Mouse (Mus musculus) heart, embryonic 16.5 days (tissue): ENCODE data around the gene Creb3l2. TPM values are rescaled to one million over a fixed set of nuclear protein-coding genes. Genes with fewer than 3 reads are reported as not detected.
"Not testable (repeated sequence)": the region's sequence is repeated elsewhere in the genome, so short reads cannot be mapped to it uniquely, and the experiment has no call there.

Experiments used
- ATAC-seq: fragments of 200-750 bp; cut with Nextera tagmentation; replicated peaks from 2 replicates; pipeline ENCODE4 v1.8.0; 2017; ENCODE audit warnings: moderate number of reproducible peaks; ENCODE audit not compliant: insufficient read depth, low FRiP score; ENCODE audit errors: extremely low read depth
- H3K27ac ChIP-seq: fragments of 300-500 bp; sonication (generic); 2 replicates; pipeline ENCODE4 v1.5.1; 2014; ENCODE audit warnings: mild to moderate bottlenecking, low read length, control low read depth, moderate library complexity
- H3K27me3 ChIP-seq: fragments of 300-500 bp; sonication (generic); 2 replicates; pipeline ENCODE4 v1.6.1; 2014; ENCODE audit warnings: low read length, mixed read lengths; ENCODE audit not compliant: control insufficient read depth, insufficient read depth
- H3K36me3 ChIP-seq: fragments of 300-500 bp; sonication (generic); 2 replicates; pipeline ENCODE4 v1.6.1; 2014; ENCODE audit not compliant: control insufficient read depth, insufficient read depth
- H3K4me1 ChIP-seq: fragments of 300-500 bp; sonication (generic); 2 replicates; pipeline ENCODE4 v1.6.1; 2014; ENCODE audit warnings: low read length, mixed read lengths; ENCODE audit not compliant: control insufficient read depth, insufficient read depth
- H3K4me2 ChIP-seq: fragments of 300-500 bp; sonication (generic); 2 replicates; pipeline ENCODE4 v1.6.1; 2014; ENCODE audit warnings: low read depth, mild to moderate bottlenecking, control low read depth, low read length
- H3K4me3 ChIP-seq: fragments of 300-500 bp; sonication (generic); 2 replicates; pipeline ENCODE4 v1.5.1; 2014; ENCODE audit warnings: mild to moderate bottlenecking, control low read depth, low read length
- H3K9ac ChIP-seq: fragments of 300-500 bp; sonication (generic); 2 replicates; pipeline ENCODE4 v1.6.1; 2014; ENCODE audit warnings: low read length, control low read depth
- H3K9me3 ChIP-seq: fragments of 300-500 bp; sonication (generic); replicated peaks from 2 replicates; pipeline ENCODE4 v1.6.1; 2016; ENCODE audit warnings: low read length; ENCODE audit not compliant: control insufficient read depth
- WGBS: fragments of 180-500 bp; shearing (Covaris S2); extraction: QIAGEN DNeasy Blood & Tissue Kit; methylation state at CpG from one replicate; pipeline ENCODE4 v1.1.7; 2014; 5-methylcytosine and 5-hydroxymethylcytosine counted together
- polyA plus RNA-seq: library from polyadenylated mRNA; unstranded; fragments of >200 nt; fragmentation: Nextera tagmentation; extraction: Ambion mirVana; gene quantifications from 2 replicates; pipeline ENCODE4 v1.2.1, GENCODE M21; 2015

Creb3l2 gene
- polyA plus RNA-seq, 1 experiment from 2014 or later = 28.2 TPM

- H3K4me3 ChIP-seq = no peak overlapping the region
- no peaks in the 10 kb centered on the region for H3K9me3 ChIP-seq
- no peaks in the 10 kb centered on the region for H3K36me3 ChIP-seq
- no peak for ATAC-seq
- no peak overlapping the region for H3K4me2 ChIP-seq
- 68% methylated on average over 5 of the region's 5 CpGs for WGBS
- no peaks in the 10 kb centered on the region for H3K27me3 ChIP-seq
- H3K27ac ChIP-seq = no peak overlapping the region
- no peak overlapping the region for H3K9ac ChIP-seq
- H3K4me1 ChIP-seq = peaks cover 5% of the 10 kb centered on the region; the same call in 1 of the 2 replicates
Measured at GRCm38 (mm10) chr6:37465847-37466246, 23.9 kb upstream of the Creb3l2 start.

- H3K27me3 ChIP-seq = no peaks in the 10 kb centered on the region
- no peak overlapping the region for H3K9ac ChIP-seq
- H3K4me1 ChIP-seq = peaks cover 5% of the 10 kb centered on the region; the same call in 1 of the 2 replicates
- no peaks in the 10 kb centered on the region for H3K36me3 ChIP-seq
- H3K27ac ChIP-seq = no peak overlapping the region
- H3K9me3 ChIP-seq = no peaks in the 10 kb centered on the region
- no peak overlapping the region for H3K4me3 ChIP-seq
- no peak for ATAC-seq
- H3K4me2 ChIP-seq = no peak overlapping the region
Measured at GRCm38 (mm10) chr6:37465356-37465755, 23.4 kb upstream of the Creb3l2 start.

GRCm38 (mm10) chr6:37464585-37464984 lies 22.6 kb upstream of the Creb3l2 start:
- no peak for ATAC-seq
- no peaks in the 10 kb centered on the region for H3K27me3 ChIP-seq
- no peaks in the 10 kb centered on the region for H3K36me3 ChIP-seq
- H3K27ac ChIP-seq = peak overlapping the region; percentile 51; the same call in 1 of the 2 replicates
- 4% methylated on average over 5 of the region's 5 CpGs for WGBS
- peak overlapping the region; percentile 58 for H3K4me3 ChIP-seq
- H3K4me1 ChIP-seq = peaks cover 5% of the 10 kb centered on the region; the same call in 1 of the 2 replicates
- no peaks in the 10 kb centered on the region for H3K9me3 ChIP-seq
- peak overlapping the region; percentile 70 for H3K4me2 ChIP-seq
- H3K9ac ChIP-seq = peak overlapping the region; percentile 66

- WGBS = 0% methylated on average over 6 of the region's 25 CpGs
- H3K36me3 ChIP-seq, H3K9me3 ChIP-seq, H3K4me1 ChIP-seq, H3K27me3 ChIP-seq: not testable (repeated sequence)
- Histone ChIP-seq H3K4me3 (peak overlapping the region; percentile 58), H3K27ac (peak overlapping the region; percentile 68), H3K4me2 (peak overlapping the region; percentile 70), H3K9ac (peak overlapping the region; percentile 38; the same call in 1 of the 2 replicates)
- ATAC-seq = peak; percentile 95
Measured at GRCm38 (mm10) chr6:37463517-37464482, 21.9 kb upstream of the Creb3l2 start.

GRCm38 (mm10) chr6:37460681-37461080 lies 18.7 kb upstream of the Creb3l2 start:
- Histone ChIP-seq H3K27ac (no peak overlapping the region), H3K9me3 (no peaks in the 10 kb centered on the region), H3K4me2 (no peak overlapping the region), H3K36me3 (no peaks in the 10 kb centered on the region), H3K27me3 (no peaks in the 10 kb centered on the region), H3K4me3 (no peak overlapping the region), H3K4me1 (peaks cover 5% of the 10 kb centered on the region; the same call in 1 of the 2 replicates), H3K9ac (no peak overlapping the region)
- whole genome bisulfite sequencing = 81% methylated on average over 6 of the region's 6 CpGs
- ATAC-seq = no peak

- not testable (repeated sequence) for H3K27ac ChIP-seq, ATAC-seq, H3K9me3 ChIP-seq, H3K27me3 ChIP-seq, H3K4me3 ChIP-seq, H3K4me2 ChIP-seq, H3K36me3 ChIP-seq, H3K4me1 ChIP-seq, H3K9ac ChIP-seq
- 46% methylated on average over 9 of the region's 9 CpGs for WGBS
Measured at GRCm38 (mm10) chr6:37459656-37460055, 17.7 kb upstream of the Creb3l2 start.

- no peak overlapping the region for H3K9ac ChIP-seq
- no peaks in the 10 kb centered on the region for H3K36me3 ChIP-seq
- no peak for ATAC-seq
- 39% methylated on average over 10 of the region's 10 CpGs for WGBS
- no peak overlapping the region for H3K4me2 ChIP-seq
- no peak overlapping the region for H3K27ac ChIP-seq
- no peaks in the 10 kb centered on the region for H3K27me3 ChIP-seq
- no peak overlapping the region for H3K4me3 ChIP-seq
- no peaks in the 10 kb centered on the region for H3K9me3 ChIP-seq
- H3K4me1 ChIP-seq = no peaks in the 10 kb centered on the region
Measured at GRCm38 (mm10) chr6:37457990-37458655, 16.2 kb upstream of the Creb3l2 start.

GRCm38 (mm10) chr6:37455540-37455939 lies 13.6 kb upstream of the Creb3l2 start:
- H3K4me3 ChIP-seq = no peak overlapping the region
- no peak overlapping the region for H3K27ac ChIP-seq
- 52% methylated on average over 5 of the region's 5 CpGs for WGBS
- no peaks in the 10 kb centered on the region for H3K36me3 ChIP-seq
- no peaks in the 10 kb centered on the region for H3K27me3 ChIP-seq
- no peak overlapping the region for H3K4me2 ChIP-seq
- H3K4me1 ChIP-seq = no peaks in the 10 kb centered on the region
- H3K9me3 ChIP-seq = no peaks in the 10 kb centered on the region
- ATAC-seq = peak; percentile 46; the same call in 1 of the 2 replicates
- H3K9ac ChIP-seq = no peak overlapping the region

- WGBS = 74% methylated on average over 4 of the region's 4 CpGs
- H3K27ac ChIP-seq = no peak overlapping the region
- ATAC-seq = no peak
Measured at GRCm38 (mm10) chr6:37453047-37453446, 11.1 kb upstream of the Creb3l2 start.

More at GRCm38 (mm10) chr6:37453047-37453446, 11.1 kb upstream of the Creb3l2 start:
- H3K36me3 ChIP-seq = no peaks in the 10 kb centered on the region
- no peaks in the 10 kb centered on the region for H3K4me1 ChIP-seq
- H3K27me3 ChIP-seq = no peaks in the 10 kb centered on the region
- H3K9me3 ChIP-seq = no peaks in the 10 kb centered on the region
- H3K9ac ChIP-seq = no peak overlapping the region
- no peak overlapping the region for H3K4me3 ChIP-seq
- H3K4me2 ChIP-seq = no peak overlapping the region
